Mouse (Mus musculus): ENCODE data around the gene Klra6.
"Not testable (repeated sequence)": the region's sequence is repeated elsewhere in the genome, so short reads cannot be mapped to it uniquely, and the experiment has no call there.

Klra6 gene

GRCm38 (mm10) chr6:130026854-130027253 lies at the start of gene Klra6:
Gene Klra6 (minus strand): TSS chr6:130026954.
- no peak for DNase-seq (ENCODE audit: low read depth in 2 of 2, low spot score in 2 of 2)

- not testable (repeated sequence) for DNase-seq (ENCODE audit: low read depth in 2 of 2, low spot score in 2 of 2)
Measured at GRCm38 (mm10) chr6:130067171-130067570, 40.4 kb upstream of the Klra6 start, which contains the start of gene Klra4. Gene Klra4 (minus strand): TSS chr6:130067271.

- no peak for DNase-seq (ENCODE audit: low read depth in 2 of 2, low spot score in 2 of 2)
Measured at GRCm38 (mm10) chr6:130065196-130065595, 38.4 kb upstream of the Klra6 start.

GRCm38 (mm10) chr6:130035146-130035545 lies 8.4 kb upstream of the Klra6 start:
- DNase-seq (ENCODE audit: low read depth in 2 of 2, low spot score in 2 of 2): not testable (repeated sequence)

GRCm38 (mm10) chr6:130031493-130032089 lies 4.8 kb upstream of the Klra6 start:
- DNase-seq (ENCODE audit: low read depth in 2 of 2, low spot score in 2 of 2): not testable (repeated sequence)

Measured in CD8-positive naive resting alpha-beta T cell, adult 2 months (primary cell).